ENCODE assay signal across 8 mouse cellular contexts in the genomic region with DNA sequence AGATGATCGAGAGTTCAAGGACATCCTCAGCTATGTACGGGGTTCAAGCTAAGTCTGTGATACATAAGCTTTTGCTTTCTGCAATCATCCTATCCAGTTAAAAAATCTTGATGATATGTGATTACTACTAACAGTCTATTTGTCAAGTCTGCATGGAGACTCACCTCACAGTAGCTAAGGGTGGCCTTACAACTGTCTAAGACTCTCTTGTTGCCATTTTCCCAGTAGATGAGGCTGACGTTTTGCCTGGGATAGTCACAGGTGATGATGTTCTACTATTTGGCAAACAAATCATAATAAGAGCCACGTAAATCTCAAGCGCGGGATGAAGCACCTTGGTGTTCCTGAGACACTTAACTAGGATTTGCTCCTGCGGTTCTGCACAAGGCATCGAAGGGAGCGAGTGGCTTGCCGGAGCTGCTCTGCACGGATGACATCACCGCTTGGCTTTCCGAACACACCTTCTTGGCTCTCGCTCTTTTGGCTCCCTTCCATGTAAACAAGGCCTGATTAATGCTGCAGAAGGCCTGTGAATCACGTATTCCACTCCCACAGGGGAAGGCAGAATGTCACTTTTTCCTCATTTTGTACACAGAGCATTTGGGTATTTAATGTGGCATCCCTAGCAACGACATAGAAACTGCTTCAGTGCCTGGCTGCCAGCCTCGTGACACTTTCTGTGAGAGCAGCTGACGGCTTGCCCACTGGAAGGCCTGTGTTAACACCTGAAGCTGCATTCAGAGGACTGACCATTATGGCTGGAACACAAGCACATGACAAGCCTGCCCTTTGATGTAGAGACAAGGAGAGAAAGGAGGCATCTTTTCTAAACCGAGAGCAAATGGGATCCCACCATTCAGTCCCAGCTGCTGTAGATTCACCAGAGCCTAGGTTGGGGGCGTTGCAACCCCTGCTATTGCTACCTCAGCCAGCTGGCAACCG.
DNase-seq lines count a peak whose midpoint lies in the region; ATAC-seq lines count a peak whose summit lies in the region.

No protein-coding gene starts in this region.

- H3K9ac ChIP-seq in forebrain, embryonic 13.5 days, result no peak overlapping the region
- no peak overlapping the region for H3K9ac ChIP-seq in heart, embryonic 12.5 days
- H3K9ac ChIP-seq in lung, embryonic 15.5 days, result no peak overlapping the region

- peaks cover 8% of the 10 kb centered on the region for H3K4me1 ChIP-seq in forebrain, embryonic 13.5 days
- no peaks in the 10 kb centered on the region for H3K4me1 ChIP-seq in forebrain, embryonic 10.5 days
- 0 out of 2 replicates have a peak, but pooled peaks cover 5% of the 10 kb centered on the region for H3K4me1 ChIP-seq in heart, embryonic 12.5 days (replicated peaks)
- H3K4me1 ChIP-seq in lung, embryonic 15.5 days, result peaks cover 9% of the 10 kb centered on the region; the same call in 1 of the 2 replicates

- WGBS in forebrain, embryonic 13.5 days, result 56% methylated on average over 21 of the region's 21 CpGs
- WGBS in forebrain, embryonic 10.5 days, result 91% methylated on average over 21 of the region's 21 CpGs
- WGBS in heart, embryonic 12.5 days, result 63% methylated on average over 21 of the region's 21 CpGs
- WGBS in lung, embryonic 15.5 days, result 42% methylated on average over 21 of the region's 21 CpGs

- peak; percentile 92 for ATAC-seq in forebrain, embryonic 13.5 days
- ATAC-seq in heart, embryonic 12.5 days (ENCODE audit: insufficient number of reproducible peaks, low FRiP score), result 0 out of 2 replicates have a peak, but pooled peaks have one; percentile 25
- ATAC-seq in lung, embryonic 15.5 days (ENCODE audit: borderline replicate concordance, extremely low read depth, low FRiP score, low TSS enrichment), result peak; percentile 52
- ATAC-seq in megakaryocyte progenitor cell, adult 5-6 weeks (replicated peaks; ENCODE audit: poor library complexity), result no peak

- peak overlapping the region; percentile 24 for H3K4me2 ChIP-seq in forebrain, embryonic 13.5 days
- H3K4me2 ChIP-seq in heart, embryonic 12.5 days, result no peak overlapping the region
- no peak overlapping the region for H3K4me2 ChIP-seq in lung, embryonic 15.5 days

- H3K4me3 ChIP-seq in forebrain, embryonic 13.5 days, result no peak overlapping the region
- H3K4me3 ChIP-seq in forebrain, embryonic 10.5 days, result no peak overlapping the region
- H3K4me3 ChIP-seq in heart, embryonic 12.5 days, result no peak overlapping the region
- H3K4me3 ChIP-seq in lung, embryonic 15.5 days, result no peak overlapping the region

- H3K27ac ChIP-seq in forebrain, embryonic 13.5 days, result peak overlapping the region; percentile 20; the same call in 1 of the 2 replicates
- H3K27ac ChIP-seq in forebrain, embryonic 10.5 days, result no peak overlapping the region
- no peak overlapping the region for H3K27ac ChIP-seq in heart, embryonic 12.5 days (ENCODE audit: poor library complexity, severe bottlenecking)
- H3K27ac ChIP-seq in lung, embryonic 15.5 days, result no peak overlapping the region

- H3K27me3 ChIP-seq in forebrain, embryonic 13.5 days, result no peaks in the 10 kb centered on the region
- H3K27me3 ChIP-seq in forebrain, embryonic 10.5 days (ENCODE audit: poor library complexity, severe bottlenecking), result no peaks in the 10 kb centered on the region
- no peaks in the 10 kb centered on the region for H3K27me3 ChIP-seq in heart, embryonic 12.5 days (replicated peaks)
- H3K27me3 ChIP-seq in lung, embryonic 15.5 days, result no peaks in the 10 kb centered on the region

- no peaks in the 10 kb centered on the region for H3K36me3 ChIP-seq in forebrain, embryonic 13.5 days (ENCODE audit: poor library complexity, severe bottlenecking)
- no peaks in the 10 kb centered on the region for H3K36me3 ChIP-seq in forebrain, embryonic 10.5 days (replicated peaks)
- no peaks in the 10 kb centered on the region for H3K36me3 ChIP-seq in heart, embryonic 12.5 days
- H3K36me3 ChIP-seq in lung, embryonic 15.5 days, result no peaks in the 10 kb centered on the region

- no peaks in the 10 kb centered on the region for H3K9me3 ChIP-seq in forebrain, embryonic 13.5 days (replicated peaks)
- no peaks in the 10 kb centered on the region for H3K9me3 ChIP-seq in forebrain, embryonic 10.5 days
- H3K9me3 ChIP-seq in heart, embryonic 12.5 days (replicated peaks), result no peaks in the 10 kb centered on the region
- H3K9me3 ChIP-seq in lung, embryonic 15.5 days, result no peaks in the 10 kb centered on the region

- no peak for DNase-seq in forebrain, embryonic 10.5 days (ENCODE audit: extremely low spot score, low spot score)
- DNase-seq in cerebellum, postnatal 14 days, result peak; percentile 91 to 92
- peak; percentile 36 to 55 for DNase-seq in kidney, postnatal 4 days
- peak; percentile 68 for DNase-seq in skeletal muscle tissue, adult 2 months (ENCODE audit: low read depth, low spot score)
